Mouse (Mus musculus) forelimb bud, embryonic 11.5 days (tissue): ENCODE measurements around the gene Cd34.

Experiments
- DNase-seq: peaks from one replicate; pipeline ENCODE4 v3.0.0-alpha.2; 2012; ENCODE audit warnings: low read depth, low spot score

Cd34 gene

DNA sequence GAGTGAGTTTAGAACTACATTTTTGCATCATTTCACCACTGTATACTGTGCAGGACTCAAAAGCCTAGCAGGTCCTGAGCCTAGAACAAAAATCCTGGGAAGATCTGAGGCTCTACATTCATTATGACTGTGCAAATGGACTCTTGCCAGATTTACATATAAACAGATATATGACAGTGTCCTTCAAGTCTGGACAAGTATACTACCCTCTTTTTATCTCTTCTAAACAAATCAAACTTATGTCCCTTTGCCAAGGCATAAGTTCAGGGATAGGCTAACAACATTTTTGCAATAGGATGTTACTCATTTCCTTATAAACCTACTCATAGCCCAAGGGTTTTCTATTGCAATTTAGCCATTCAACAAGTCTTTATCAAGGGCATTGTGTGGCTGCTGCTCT is 24.1 kb downstream of the Cd34 start:
- DNase-seq = no peak

DNA sequence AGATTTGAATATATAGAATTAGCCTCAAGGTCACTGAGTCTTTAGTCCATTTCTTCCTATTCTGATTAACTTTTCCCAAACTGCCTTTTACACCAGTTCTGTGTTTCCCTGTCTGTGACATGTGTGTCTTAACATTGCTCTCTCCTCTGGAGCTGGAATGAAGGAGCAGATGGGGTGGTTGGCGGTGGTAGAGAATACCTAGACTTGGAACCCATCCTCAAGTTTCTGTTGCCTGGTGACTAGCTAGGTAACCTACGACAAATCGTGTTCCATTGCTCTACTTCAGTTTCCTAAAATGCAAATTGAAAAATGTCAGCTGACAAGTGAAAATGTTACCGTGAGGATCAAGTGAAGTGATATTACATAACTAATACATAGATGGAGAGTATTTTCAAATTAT is 33.4 kb downstream of the Cd34 start:
- DNase-seq = no peak

DNA sequence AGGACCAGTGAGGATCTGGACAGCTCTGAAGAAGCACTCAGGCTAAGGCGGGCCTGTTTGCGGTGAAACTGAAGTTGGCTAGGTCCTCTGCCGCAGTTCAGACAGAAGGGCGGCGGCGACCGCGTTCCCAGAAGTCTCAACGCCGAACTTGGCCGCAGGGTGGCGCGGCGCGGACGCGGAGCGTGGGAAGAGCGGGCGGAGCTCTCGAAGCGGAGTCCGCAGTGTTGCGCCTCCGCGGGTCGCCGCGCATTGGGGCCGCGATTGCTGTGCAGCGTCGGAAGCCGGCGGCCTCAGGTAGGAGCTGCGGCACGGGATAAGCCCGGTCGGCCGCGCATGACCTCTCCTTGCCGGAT is 37.5 kb downstream of the Cd34 start:
- peak; percentile 83 for DNase-seq

DNA sequence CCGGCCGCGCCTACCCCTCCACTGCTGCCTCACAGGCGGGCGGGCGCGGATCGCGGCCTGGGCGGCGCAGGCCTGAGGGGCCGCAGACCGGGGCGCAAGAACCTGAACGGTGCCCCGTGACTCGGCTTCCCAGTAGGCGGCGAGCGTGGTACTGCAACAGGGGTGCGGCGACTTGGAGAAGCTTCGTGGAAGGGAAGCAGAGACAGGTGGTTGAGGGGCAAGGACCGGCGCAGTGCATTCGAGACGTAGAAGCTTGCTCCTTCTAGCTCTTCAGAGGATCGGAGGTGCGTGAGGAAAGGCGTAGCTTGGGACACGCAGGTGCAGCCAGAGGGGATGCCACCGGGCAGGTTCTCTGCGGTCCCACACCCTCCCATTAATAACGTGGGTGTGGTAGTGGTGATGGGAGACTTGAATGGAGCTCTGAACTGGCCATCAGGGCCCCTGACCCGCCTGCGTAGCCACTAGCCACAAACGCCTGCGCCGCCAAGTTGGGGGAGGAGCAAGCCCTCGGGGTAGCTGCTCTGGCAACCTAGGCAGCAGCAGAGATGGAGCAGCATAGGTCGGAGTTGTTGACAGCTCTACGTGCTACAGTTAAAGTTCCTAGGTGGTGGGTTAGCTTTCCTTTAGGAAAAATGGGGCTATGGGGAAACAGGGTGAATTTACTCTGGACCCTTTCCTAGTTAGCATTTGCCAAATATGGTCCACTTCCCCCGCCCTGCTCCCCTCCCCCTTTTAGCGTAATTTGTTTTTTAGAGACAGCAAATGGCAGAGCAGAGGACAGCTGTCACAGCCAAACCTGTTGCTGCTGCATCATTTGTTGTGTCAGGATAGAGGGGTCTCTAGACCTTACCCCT is 38.1 kb downstream of the Cd34 start:
- peak; percentile 50 for DNase-seq

DNA sequence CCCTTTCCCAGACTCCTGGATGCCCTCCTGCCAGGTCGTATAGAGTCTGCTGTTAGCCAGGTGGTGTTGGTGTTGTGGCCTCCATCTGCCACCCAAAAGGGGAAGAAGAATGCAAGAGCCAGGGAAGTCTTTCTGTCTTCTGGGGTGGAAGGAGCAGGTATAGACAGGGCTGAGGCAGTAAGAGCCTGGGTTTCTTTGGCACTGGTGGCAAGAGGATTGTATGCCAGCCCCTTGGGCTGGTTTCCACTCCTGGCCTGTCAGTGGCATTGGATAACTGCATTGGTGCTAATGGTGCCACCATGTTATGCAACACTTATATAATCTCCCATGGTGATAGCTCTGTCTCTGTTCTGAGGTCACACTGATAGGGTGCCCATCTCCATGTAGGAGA is 38.7 kb downstream of the Cd34 start:
- DNase-seq = no peak

DNA sequence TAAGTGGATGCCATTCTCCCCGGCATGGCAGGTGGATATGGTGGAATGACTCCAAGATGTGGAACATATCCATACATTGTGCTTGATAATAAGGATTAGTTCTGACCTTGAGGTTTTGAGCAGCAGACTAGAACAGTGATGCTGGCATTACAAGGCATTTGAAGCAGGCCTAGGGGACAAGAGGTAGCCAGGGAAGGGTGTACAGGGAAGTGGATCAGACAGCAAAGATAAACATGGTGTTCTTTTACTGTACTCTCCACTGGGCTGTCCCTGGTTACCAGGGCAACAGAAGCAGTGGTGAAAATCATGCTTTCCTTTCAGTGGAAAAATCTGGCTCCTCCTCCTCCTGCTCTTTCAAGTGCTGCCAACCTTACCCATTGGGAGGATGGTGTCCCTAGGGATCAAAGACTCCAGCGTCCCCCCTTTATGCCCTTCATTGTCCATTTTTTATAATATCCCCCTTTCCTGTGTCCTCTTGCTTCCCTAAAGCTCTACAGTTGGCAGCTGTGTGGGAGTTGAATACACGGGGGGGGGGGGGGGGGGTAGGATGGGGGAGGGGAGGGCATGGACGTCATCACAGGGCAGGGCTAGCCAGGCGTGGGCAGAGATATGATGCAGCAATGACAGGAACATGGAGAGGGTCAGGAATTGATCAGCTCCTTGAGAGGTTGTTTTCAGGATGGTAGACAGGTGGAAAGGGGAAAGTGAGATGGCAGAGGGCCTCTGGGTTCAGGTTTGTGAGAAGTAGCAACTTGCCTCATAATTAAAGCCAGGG is 39.5 kb downstream of the Cd34 start:
- DNase-seq = no peak

DNA sequence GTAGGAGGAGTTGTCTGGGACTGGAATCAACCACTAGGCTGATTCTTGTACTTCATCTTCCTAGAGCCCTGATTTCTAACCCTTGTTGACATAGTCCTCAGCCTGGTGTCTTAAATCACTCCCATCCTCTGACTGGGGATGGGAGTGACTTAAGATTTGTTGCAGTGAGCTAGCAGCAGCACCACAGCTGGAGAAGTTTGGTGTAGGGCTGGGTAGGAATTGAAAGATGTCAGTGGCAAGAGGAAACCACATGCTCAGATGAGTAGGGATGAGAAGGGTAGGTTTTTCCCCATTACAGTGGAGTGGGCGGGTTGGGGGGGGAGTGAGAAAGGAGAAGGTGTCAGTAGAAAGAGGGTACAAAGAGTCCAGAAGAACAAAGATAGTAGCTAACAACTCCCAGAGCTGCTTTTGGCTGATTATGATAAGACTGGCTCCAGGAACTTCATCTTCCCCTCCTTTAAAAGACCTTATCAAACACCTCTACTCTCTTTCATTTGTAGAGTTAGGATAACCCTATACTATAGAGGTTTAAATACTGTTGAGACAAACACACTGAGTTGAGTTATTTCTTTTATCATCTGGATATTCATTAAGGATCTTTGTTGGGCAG is 42.3 kb downstream of the Cd34 start:
- no peak for DNase-seq

DNA sequence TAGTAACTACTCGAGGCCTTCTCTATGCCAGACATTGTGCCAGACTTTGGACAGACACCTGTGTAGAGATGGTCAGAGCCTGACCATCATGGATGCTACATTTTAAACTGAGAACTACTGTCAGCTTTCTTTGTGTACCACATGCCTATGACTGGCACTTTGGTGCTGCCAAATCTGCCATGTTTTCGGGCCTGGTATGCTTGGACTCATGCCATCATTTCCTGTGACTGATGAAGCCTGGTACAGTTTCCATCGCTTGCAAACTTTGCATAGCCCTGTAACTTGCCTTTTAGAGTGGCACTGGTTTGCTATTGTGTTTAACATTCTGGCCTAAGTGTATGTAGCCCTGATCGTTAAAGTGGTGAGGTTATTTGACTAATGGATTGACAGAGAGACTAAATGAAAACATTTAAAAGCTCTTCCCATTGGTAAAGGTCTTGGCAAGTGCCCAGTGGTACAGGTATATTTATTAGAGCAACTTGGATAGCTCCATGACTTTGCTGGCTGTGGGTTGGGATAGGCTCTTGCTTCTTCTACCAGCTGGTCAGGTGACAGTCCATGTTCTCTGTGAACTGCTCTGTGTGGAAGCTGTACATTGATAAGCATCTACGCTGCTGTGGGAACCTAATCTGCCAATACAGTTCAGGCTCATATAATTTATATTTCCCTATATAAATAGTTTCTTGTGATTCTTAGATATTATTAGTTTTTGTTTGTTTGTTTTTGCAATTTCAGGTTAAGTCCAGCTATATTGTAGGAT is 44.5 kb downstream of the Cd34 start:
- DNase-seq = no peak

DNA sequence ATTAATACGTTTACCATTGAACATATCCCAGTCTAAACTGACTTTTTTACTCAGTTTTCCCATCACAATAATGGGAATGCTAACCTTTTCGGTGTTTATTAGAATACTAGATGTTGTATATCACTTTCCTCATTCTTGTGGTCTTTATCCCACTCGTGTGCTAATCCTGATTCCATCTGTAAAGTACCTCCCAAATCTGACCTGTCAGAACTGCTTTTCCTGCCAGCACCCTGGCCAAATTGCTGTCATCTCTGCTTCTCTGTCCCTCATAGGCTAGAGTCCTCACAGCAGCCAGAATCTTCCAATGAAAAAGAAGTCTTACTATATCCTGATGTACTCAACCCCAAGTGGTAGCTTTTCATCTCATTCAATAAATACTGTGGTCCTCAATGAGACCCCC is 46.3 kb downstream of the Cd34 start:
- DNase-seq = no peak

DNA sequence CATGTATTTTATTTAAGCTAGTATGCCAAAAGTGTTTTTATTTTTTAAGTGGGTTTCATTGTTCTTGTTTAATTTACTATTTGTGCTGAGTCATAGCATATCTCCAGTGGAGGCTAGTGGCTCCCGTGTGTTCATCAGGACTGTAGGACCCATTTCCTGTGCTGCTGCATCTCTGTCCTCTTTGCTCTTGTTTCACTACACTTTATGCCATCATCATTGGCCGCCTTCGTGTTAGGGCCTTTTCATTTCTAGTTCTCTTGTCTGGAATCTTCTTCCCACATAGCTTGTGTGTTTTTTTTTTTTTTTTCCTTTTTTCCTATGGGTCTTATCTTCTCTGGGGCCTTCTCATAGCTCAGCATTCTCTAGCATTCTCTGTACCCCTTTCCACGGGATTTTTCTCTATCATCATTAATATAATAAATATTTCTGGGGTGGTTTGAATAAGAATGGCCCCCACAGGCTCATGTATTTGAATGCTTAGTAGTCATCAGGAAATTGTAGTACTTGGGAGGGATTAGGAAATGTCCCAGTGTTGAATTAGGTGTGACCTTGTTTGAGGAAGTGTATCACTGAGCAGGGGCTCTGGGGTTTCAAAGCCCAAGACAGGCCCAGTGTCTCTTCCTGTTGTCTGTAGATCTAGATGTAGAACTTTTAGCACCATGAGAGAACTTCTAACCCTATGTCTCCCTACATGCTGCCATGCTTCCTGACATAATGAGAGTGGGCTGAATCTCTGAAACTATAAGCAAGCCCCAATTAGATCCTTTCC is 47.0 kb downstream of the Cd34 start:
- DNase-seq = no peak

DNA sequence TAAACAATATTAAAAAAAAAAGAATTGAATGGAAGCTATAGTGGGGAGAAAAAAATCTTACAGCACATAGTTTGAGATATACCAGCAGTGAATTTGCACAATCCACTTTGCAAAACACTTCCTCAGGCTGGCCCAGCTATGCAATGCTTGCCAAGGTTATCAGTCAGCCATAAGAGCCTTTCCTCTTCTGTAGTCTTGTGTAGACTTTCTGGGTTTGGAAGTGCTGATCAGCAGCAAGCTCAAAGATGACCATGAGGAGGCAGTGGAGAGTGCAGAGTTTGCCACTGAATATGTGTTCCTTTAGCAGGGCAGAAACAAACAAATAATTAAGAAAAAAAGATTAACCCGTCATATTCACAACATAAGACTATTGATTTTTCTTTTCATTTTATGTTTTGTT is 50.4 kb downstream of the Cd34 start:
- no peak for DNase-seq

DNA sequence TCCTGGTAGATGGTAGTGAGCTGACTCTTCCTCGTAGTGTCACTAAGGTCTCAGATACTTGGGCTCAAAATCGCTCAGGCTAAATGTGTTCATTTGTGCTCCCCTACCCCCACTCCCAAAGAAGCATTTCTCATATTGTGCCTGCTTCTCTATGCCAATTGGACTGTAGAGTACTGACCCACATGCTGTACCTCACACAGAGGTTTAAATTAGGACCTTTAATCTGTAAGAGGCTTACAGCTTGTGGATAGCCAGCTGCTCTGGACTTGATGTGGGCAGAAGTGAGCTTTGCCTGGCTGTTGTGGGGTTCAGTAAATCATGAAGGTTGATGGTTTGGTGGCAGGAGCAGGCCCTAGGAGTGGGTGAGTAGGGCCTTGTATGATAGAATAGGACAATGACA is 52.4 kb downstream of the Cd34 start:
- no peak for DNase-seq

DNA sequence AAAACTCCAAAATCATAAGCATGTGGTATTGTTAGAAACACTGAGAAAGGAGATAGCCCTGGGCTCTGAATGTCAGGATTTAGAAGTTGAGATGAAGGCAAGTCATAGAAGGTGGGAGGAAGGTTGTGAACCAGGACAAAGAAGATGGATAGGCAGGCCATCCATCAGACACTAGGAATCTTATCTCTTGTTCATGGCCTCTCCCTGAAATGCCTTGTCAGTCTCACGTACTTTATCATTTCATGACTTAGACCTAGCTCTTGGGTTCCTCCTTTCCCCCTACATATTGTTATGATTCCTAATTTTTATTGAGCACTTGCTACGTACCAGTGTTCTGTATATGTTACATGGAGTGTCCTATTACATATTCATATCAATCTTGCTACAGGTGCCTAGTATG is 53.0 kb downstream of the Cd34 start:
- DNase-seq = no peak

DNA sequence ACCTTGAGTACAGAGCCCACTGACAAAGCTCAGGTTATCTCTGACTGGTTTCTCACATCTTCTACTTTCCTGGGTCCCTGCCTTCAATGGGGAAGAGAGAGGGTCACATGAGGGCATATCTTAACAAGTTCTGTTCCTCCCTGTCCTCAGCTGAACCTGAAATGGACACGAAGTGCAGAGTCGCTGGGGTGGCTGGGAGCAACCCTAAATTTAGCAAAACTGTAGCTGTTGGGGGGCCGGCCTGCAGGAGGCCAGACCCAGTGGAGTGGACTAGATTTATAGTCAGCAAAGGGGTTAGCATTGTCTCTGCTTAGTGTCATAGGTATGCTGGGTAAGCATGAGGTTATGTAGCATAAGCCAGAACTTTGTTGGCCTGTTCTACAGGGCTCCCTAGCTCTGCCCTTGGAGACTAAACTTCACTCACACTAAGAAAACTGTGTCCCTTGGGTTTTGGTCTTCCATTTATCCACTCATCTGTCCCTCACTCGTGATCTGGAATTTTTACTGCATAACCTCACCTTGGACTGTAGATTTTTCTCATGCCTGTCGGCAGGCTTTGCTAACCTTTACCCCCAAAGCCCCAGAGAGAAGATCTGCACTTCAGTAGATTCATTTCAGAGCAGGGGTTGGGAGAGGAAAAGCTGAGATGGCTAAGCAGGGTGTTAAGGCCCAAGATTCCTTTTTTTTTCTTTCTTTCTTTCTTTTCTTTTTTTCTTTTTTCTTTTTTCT is 54.1 kb downstream of the Cd34 start:
- no peak for DNase-seq

DNA sequence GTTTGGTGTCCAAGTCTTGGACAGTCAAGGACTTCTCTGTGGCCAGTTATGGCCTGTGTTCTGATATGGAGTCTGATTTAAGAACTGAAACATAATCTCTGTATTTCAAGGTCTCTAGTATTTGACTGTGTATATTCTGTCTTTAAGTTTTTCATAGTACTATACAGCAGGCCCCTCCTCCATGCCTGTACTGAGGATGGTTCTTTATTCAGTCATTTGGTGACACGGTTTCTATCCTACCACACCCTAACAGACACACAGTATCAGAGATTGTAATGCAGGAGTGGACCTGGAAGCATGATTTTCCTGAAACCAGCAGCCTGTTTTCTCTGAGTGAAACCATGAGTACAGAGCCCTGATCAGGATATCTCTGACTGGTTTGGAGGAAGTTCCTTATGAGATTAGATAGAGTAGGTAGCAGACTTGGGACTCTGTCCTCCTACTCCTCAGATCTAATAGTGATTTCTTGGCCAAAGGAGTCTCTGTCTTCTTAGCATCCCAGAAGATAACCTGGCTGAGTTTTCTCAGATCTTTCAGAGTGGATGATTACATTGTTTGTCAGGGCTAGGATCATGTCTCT is 54.9 kb downstream of the Cd34 start:
- DNase-seq = no peak

DNA sequence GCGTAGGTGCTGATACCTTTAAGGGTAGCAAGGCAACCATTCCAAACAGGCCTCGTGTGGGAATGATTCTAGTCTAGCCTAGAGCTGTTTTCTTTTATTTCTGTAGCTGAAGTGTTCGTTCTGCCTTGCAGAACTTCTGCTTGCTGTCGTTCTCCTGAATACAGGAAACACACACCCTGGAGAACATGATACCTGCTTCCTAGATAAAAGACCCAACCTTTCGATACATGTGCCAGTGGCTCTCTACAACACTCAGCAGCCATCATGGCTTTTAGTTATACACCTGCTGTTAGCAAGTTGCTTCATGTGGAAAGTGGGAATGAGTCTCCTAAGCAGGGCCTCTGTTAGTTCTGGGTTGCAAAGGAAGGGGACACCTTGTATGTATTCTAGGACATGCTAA is 55.6 kb downstream of the Cd34 start:
- no peak for DNase-seq

DNA sequence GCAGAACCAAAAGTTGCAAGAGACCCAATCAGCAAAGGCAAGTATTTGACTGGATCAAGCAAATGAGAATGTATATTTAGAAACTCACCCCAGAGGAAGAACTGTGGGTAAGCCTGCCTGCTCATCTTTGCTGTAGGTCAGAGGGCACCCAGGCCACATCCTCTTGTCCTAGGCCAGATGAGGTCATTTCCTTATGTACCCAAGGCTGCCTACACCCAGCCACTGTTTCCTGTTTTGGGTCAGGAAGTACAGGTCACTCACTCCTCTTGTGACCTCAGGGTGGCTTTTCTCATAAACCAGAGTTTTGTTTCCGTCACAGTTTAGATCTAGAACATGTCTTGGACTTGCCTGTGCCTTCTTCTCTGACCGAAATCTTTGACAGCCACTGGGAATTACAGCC is 56.6 kb downstream of the Cd34 start:
- no peak for DNase-seq

DNA sequence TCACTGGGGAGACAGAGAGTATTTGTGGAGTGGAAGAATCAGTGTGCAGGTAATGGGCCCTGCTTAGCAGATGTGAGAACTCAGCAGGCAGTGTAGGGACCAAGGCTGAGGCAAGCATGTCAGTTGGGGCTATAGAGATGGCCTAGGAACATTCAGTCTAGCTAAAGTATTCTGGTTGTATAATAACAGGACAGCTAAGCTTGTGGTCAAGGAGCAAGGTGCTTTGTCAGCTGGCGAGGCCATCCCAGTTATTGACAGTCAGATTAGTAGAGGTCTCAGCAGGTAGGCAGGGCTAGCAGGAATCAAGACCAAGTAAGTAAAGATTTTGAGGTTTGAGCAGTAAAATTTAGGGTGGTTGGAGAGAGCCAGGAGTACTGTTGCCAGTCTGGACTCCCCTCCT is 59.8 kb downstream of the Cd34 start:
- no peak for DNase-seq

DNA sequence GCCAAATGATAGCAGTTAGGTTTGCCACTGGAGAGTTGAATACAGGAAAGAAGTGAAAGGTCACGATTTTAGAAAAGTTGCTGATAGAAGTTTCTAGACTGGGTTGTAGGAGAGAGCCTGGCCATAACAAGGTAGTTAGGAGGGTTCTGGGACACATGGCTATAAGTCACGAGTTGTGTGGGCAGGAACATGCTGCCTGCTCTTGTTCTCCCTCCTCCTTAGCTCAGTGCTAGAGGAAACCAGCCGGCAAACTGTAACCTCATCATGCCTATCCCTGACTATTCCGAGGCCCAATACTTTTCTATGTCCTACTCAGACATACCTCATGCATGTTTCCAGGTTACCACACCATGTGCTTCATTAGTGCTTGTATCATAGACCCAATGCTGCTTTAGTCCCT is 64.7 kb downstream of the Cd34 start:
- no peak for DNase-seq

DNA sequence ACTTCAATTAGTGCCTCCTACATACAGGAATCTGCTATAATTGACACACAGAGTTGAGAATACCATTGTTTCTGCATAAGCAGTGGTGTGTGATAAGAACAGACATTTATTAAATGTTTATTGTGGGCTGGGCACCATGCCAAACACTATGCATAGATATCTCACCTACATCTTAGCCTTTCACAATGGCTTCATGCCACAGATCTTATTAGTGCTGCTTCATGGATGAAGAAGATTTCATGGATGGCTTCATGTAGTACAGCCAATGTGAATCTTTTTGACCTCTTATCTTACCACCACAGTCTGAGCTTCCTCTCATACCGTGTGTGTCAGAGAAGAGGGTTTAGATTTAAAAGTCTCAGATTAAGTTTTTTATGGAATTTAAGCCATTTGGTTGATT is 65.6 kb downstream of the Cd34 start:
- DNase-seq = no peak
